Mouse (Mus musculus) cortical plate, adult 2 months (tissue): ENCODE measurements at regions not wholly inside any gene's neighbourhood (a gene's known extent, or its start where the extent isn't known, plus 50 kb on each side); places are given as distances from the start of the nearest gene placed in this dataset.

Experiments used
- H3K27ac ChIP-seq: fragments of 200-500 bp; 2 replicates; pipeline ENCODE4 v1.5.1; 2012; ENCODE audit warnings: low read length, control low read depth, inconsistent platforms; ENCODE audit not compliant: insufficient read depth
- H3K4me1 ChIP-seq: fragments of 200-500 bp; 2 replicates; pipeline ENCODE4 v1.6.1; 2011; ENCODE audit warnings: low read length; ENCODE audit not compliant: control insufficient read depth, insufficient read depth
- H3K4me3 ChIP-seq: fragments of 200-500 bp; 2 replicates; pipeline ENCODE4 v1.5.1; 2011; ENCODE audit warnings: mild to moderate bottlenecking, low read length, control low read depth; ENCODE audit not compliant: insufficient read depth
- CTCF ChIP-seq: fragments of 200-500 bp; IDR thresholded peaks from 2 replicates; pipeline ENCODE4 v1.5.1; 2011; ENCODE audit warnings: mild to moderate bottlenecking, control low read depth, low read length; ENCODE audit not compliant: insufficient read depth; ENCODE audit errors: extremely low read depth
- POLR2A ChIP-seq: fragments of 200-500 bp; IDR thresholded peaks from 2 replicates; pipeline ENCODE4 v1.6.1; 2011; ENCODE audit warnings: mild to moderate bottlenecking, low read length, control low read depth; ENCODE audit not compliant: insufficient read depth; ENCODE audit errors: extremely low read depth

- Histone ChIP-seq H3K27ac (no peak overlapping the region), H3K4me1 (no peaks in the 10 kb centered on the region), H3K4me3 (no peak overlapping the region)
- TF ChIP-seq POLR2A: no peak
These were observed 95.5 kb downstream of the 1700017N19Rik start for GRCm38 (mm10) chr10:100685748-100686147.

DNA sequence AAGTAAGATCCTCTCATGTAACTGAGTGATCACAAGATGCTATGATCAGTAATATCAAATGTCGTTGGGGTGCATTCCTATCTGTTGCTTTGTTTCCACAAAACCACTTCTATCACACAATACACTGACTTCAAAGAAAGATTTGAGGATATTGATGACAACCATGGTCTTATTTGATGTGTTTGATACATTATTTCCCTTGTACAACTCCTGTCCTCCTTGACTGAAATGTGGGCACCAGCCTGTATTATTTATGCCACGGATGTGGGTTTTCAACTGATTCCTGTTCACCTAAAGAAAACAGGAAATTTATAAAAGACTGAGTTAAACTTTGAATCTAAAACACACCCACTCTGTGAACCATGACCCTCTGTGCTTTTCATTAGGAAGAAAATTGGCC, 105.7 kb downstream of the 1700017N19Rik start:
- Histone ChIP-seq H3K27ac (no peak overlapping the region), H3K4me1 (no peaks in the 10 kb centered on the region), H3K4me3 (no peak overlapping the region)
- TF ChIP-seq CTCF (no peak), POLR2A (no peak)

DNA sequence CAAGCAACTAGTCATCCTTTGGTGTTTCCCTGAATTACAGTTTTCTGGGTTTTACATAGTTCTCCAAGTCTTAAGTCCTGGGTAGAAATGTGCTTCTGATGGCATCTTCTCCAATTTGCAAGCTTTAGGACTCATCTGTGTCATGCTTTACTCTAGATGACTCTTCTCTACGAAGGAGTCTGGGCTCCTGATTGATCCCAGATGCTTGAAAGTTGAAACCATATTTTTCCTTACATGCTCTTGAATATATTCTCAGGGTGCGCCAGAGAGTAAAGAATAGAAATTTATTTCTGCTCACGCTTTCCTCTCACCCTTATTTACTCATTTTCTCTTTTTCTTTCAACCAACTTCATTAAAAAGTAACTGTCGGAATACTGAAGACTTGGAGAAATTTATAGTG, 108.9 kb downstream of the 1700017N19Rik start:
- TF ChIP-seq POLR2A (no peak), CTCF (no peak)
- Histone ChIP-seq H3K4me3 (no peak overlapping the region), H3K4me1 (no peaks in the 10 kb centered on the region), H3K27ac (no peak overlapping the region)

DNA sequence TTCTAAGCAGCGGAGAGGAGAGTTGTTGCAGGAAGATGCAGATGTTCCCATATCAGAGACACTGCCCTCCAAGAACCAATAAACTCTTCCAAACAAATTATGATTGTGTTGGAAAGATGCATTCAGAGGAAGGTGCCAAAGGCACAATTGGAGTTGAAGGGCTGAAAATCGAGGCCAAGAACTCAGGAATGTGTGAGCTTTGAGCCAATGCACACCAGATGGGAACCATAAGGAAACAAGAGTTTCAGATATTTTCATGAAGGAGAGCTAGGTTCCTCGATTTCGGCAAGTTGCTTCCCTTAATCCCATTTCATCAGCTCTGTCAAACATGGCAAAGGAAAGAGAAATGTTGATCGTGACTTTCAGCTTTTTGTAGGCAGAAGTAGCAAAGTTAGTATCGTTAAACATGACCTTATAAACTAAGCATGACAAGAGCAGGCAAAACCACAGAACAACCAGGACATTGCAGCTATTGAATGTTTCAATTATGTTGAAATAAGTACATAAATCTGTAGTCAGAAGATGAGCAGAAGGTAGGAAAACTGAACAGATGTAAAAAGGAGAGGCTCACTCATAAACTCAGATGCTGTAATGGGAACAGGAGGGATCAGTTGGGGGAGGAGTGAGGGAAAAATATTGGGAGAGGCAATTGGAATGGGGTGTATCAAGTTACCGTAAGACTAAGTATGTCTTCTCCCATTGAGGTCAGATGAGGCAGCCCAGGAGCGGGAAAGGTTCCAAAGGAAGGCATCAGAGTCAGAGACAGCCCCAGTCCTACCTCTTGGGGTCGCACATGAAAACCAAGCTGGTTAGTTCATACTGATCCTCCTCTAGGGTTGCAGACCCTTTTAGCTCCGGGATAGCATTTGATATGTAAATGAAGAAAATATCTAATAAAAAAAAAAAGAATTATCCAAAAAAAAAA, 110.3 kb downstream of the 1700017N19Rik start:
- no peaks in the 10 kb centered on the region for H3K4me1 ChIP-seq
- no peak for TF ChIP-seq CTCF
- no peak for TF ChIP-seq POLR2A
- no peak overlapping the region for H3K4me3 ChIP-seq
- H3K27ac ChIP-seq: no peak overlapping the region

DNA sequence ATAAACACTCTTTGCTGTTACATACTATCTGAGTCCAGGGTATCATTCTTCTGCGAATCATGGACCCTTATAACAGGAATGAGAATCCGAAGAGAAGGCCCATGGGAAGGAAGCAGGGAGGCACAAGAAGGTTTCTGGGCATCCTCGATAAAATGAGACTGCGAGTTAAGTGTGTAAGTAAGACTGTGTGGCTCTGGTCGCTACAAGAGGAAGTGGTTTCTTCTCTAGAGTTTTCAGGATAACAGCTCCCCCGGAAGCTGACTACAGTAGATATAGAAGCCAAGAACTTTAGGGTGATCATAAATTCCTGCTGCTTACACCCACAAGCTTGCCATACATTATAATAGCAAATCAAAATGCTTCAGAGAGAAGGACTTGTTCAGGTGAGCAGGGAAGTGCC, 111.7 kb downstream of the 1700017N19Rik start:
- Histone ChIP-seq H3K27ac (no peak overlapping the region), H3K4me1 (no peaks in the 10 kb centered on the region), H3K4me3 (no peak overlapping the region)
- TF ChIP-seq POLR2A: no peak
- TF ChIP-seq CTCF: no peak

GRCm38 (mm10) chr10:100716084-100716667, 125.9 kb downstream of the 1700017N19Rik start:
- Histone ChIP-seq H3K27ac (no peak overlapping the region), H3K4me1 (no peaks in the 10 kb centered on the region), H3K4me3 (no peak overlapping the region)
- TF ChIP-seq POLR2A: no peak
- TF ChIP-seq CTCF: no peak

- H3K27ac ChIP-seq: no peak overlapping the region
- no peak for TF ChIP-seq CTCF
- TF ChIP-seq POLR2A: no peak
- no peaks in the 10 kb centered on the region for H3K4me1 ChIP-seq
- no peak overlapping the region for H3K4me3 ChIP-seq
These were observed 128.3 kb downstream of the 1700017N19Rik start for GRCm38 (mm10) chr10:100718574-100718973.

DNA sequence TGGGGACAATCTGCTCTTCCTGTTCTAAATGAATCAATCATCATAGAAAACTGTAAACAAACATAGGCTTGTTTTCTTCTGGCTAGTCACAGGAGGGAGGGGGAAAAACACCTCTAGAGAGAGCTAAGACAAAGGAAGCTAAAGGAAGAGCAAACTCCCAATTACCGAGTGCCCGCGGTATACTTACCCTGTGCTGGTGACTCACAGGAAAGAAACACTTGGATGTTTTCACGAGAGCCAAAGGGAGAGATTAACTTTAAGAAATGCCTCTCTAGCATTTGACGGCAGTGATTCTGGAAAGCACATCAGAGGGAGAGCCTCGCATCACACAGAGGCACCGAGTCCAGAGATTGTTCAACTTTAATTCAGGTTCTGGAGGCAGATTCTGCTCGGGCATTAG, 151.0 kb downstream of the 1700017N19Rik start:
- H3K4me3 ChIP-seq: no peak overlapping the region; the same call in 1 of the 2 replicates

GRCm38 (mm10) chr10:100742065-100742464, 151.8 kb downstream of the 1700017N19Rik start:
- TF ChIP-seq POLR2A (no peak), CTCF (peak; percentile 62)
- no peaks in the 10 kb centered on the region for H3K4me1 ChIP-seq
- no peak overlapping the region for H3K27ac ChIP-seq
- no peak overlapping the region for H3K4me3 ChIP-seq

More for the DNA sequence above, 151.0 kb downstream of the 1700017N19Rik start:
- Histone ChIP-seq H3K27ac (no peak overlapping the region), H3K4me1 (no peaks in the 10 kb centered on the region)
- no peak for TF ChIP-seq CTCF
- TF ChIP-seq POLR2A: no peak

DNA sequence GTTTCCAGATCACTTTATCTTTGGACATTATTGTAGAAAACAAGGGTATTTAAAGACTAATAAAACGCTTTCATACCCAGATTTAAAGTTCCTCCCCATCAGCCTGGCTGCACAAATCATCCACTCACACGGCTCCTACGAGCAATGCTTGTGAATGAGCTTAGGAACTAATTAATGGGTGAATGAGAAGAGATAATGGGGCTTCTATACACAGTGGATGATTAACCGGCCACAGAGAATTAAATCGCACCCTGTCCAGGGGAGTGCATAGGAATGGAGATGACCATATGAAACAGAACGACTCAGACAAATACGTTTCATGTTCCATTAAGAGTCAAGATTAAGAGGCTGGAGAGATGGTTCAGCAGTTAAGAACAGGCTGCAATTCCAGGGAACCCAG, 155.9 kb downstream of the 1700017N19Rik start:
- H3K4me1 ChIP-seq: no peaks in the 10 kb centered on the region
- TF ChIP-seq CTCF: no peak
- TF ChIP-seq POLR2A: no peak

More for the DNA sequence above, 155.9 kb downstream of the 1700017N19Rik start:
- no peak overlapping the region for H3K4me3 ChIP-seq
- H3K27ac ChIP-seq: no peak overlapping the region
